Mouse (Mus musculus) bone marrow macrophage, adult 2 months (primary cell): ENCODE results near the gene Olfr921.

ENCODE experiments used
- CTCF ChIP-seq: IDR thresholded peaks from 2 replicates; pipeline ENCODE4 v1.5.1; 2012; ENCODE audit warnings: low read depth, mild to moderate bottlenecking, low read length, moderate library complexity
- POLR2A ChIP-seq: IDR thresholded peaks from 2 replicates; pipeline ENCODE4 v1.6.1; 2012; ENCODE audit warnings: mild to moderate bottlenecking, low read depth, low read length, borderline replicate concordance

DNA sequence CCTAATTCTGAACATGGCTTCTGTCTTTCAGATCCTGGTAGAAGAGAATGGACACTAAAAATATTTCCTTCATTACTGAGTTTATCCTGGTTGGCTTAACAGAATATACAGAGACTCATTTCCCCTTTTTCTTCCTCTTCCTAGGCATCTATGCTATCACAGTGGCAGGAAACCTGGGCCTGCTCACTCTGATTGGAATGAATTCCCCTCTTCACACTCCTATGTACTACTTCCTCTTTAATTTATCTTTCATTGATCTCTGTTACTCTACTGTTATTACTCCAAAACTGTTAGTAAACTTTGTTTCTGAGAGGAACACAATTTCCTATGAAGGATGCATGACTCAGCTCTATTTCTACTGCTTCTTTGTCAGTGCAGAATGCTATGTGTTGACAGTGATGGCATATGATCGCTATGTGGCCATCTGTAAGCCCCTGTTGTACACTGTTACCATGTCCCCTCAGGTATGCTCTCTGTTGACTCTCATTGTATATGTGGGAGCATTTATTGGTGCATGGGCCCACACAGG, 42.7 kb downstream of the Olfr921 start:
- TF ChIP-seq POLR2A = no peak
- TF ChIP-seq CTCF = no peak
